Mouse (Mus musculus) embryo, embryonic 9.5 days (tissue): ENCODE measurements around the gene Olfml2b.
A peak's percentile ranks its signal among the peaks of the same experiment; 100 is the strongest.

ENCODE experiments used
- DNase-seq: peaks from one replicate; pipeline ENCODE4 v3.0.0-alpha.2; 2017; ENCODE audit errors: extremely low spot score

Gene Olfml2b

DNA sequence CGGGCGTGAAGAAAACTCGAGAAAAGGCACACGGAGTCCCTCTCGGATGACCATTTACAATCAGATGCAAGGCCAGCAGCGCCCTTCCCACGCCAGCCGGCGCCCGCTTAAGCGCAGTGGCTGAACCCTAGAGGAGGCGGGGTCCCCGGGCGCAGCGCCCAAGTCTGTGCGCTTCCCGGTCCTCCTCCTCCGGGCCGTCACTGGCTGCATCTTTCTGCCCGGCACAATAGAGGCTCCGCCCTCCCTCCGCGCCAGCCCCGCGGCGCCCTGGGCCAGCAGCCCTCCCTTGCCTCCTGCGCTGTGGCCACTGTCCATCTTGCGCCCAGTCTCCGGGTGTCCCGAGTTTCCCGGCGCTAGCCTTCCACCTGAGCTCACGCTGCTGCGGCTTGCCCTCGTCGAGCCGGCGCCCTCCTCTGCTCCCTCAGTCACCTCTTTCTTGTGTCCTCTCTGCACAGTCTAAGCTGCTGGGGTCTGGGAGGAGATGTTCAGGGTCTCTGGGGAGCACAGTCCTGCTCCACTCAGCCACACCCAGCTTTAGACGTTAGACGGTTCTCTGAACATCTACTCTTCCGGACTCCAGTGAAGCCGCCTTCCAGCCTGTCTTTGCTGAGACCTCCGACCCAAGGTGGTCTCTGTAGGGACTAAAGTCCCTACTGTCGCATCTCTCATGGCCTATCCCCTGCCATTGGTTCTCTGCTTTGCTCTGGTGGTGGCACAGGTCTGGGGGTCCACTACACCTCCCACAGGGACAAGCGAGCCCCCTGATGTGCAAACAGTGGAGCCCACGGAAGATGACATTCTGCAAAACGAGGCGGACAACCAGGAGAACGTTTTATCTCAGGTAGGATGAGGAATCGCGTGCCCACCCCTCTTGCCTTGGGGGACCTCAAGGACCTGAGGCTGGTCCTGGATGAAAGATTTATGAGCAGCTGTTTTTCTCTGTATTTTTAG is at the start of gene Olfml2b:
TSS of gene Olfml2b (plus strand) at position 278 of the 951 bp plus-strand sequence.
- DNase-seq, result peak; percentile 86

DNA sequence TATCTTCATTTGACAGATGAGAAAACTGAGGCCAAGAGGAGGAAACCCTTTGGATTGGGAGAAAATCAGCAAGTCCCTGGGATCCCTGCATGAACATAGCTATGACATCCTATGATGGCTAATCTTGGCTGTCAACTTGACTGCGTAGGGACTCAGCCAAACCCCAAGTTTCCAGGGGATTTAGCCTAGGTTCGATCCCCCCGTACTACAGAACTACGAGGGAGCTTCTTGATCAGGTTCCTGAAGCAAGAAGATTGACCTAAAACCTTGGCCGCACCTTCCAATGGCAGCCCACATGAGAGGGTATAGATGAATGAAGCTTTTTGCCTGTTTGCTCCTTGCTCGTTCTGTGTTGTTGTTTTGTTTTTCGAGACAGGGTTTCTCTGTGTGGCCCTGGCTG is 49.8 kb upstream of the Olfml2b start:
- DNase-seq, result no peak

DNA sequence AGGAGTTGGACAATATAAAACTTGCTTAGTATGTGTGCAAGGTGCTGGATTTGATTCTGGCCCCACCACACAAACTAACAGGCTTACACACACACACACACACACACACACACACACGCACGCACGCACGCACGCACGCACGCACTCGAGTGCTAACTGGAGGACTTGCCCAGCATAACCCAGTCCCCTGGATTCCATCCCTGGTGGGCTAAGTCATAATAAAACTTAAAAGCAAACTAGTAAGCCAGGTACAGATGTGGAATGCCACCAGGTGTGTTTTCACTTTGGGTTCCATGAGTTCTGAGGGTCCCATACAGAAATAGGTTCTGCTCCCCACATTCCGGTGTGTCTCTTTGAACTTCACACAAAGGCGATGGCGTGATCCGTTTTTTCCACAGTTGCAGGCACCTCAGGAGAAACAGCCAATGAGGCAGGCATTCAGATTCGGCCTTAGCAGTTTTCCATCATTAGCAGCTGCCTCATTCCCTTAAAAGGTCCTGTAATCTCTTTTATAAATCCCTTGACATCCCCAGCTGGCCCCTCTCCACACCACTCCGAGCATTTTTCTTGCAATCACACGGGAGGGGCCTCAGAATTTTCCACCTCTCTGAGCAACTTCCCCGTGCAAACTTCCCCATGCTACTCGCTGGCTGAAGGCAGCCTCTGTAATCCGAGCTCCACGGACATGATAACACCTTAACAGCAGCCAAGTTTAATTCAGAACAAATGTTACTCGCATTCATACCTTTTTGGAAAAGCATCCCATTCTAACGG is 38.9 kb upstream of the Olfml2b start:
- DNase-seq, result no peak

DNA sequence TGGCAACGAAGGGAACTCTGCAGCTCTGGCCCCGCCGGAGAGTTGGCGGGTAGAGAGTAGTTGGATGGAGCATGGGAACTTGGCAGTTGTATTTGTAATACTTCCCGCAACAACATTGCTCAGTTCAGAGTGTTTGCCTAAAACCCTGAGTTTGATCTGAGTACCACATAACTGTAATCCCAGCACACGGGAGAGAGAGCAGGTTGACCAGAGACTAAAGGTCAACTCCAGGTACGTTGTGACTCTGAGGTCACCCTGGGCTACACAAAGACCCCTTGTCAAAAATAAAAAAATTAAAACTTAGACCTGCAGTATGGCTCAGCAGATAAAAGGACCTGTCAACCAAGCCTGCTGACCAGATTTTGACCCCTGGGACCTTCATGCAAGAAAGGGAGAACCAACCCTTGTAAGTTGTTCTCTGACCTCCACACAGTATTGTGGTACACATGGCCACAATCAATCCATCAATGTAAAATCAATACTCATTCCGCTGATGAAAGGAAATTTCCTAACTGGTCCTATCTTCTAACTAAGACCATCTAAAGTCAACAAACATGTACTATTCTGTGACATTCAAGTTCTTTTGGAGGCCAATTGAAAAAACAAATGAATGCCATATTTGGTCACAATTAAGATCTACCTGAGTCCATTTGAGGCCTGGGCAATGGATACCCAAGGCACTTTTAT is 37.0 kb upstream of the Olfml2b start:
- no peak for DNase-seq

DNA sequence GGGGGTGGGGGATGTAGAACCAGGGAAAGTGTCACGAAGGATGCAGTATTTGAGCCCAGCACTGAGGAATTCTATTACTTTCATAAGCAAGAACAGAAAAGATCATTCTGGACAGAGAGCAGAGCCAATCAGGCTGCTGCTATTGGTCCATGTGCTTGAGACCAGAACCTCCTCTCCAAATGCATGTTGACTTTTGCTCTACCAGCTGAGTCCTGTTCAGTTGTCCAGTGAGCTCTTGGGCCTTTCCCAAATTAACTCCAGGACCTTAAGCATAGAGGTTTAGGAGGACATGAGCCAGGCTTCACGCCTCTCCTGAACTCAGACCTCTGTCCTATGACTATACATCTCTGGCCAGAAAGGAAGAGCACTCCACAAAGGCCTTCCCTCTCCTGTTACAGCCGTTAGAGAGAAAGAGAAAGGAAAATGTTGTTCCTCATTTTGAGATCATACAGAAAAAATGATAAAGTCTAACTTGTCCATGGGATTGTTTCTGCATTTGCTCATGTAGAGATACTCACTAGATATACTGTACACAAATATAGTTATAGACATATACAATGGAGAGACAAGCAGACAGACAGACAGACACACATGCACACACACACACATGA is 35.8 kb upstream of the Olfml2b start:
- no peak for DNase-seq

DNA sequence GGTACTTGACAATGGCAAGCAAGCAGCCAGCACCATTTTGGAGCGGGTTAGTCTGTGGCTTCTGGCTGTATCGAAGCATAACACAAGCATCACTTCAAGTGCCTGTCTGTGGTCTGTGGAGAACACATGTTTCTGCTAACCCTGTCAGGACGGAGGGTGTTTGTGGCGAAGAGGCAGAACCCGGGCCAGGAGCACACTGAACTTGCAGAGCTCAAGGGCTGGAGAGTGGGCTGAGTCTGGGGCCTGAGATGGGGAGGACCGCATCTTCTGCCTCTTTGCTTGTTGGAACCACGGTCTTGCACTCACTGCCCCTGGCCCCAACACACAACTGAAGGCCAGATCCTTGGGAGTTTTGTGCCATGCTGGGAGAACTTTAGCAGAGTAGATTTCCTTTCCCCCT is 34.5 kb upstream of the Olfml2b start:
- no peak for DNase-seq

DNA sequence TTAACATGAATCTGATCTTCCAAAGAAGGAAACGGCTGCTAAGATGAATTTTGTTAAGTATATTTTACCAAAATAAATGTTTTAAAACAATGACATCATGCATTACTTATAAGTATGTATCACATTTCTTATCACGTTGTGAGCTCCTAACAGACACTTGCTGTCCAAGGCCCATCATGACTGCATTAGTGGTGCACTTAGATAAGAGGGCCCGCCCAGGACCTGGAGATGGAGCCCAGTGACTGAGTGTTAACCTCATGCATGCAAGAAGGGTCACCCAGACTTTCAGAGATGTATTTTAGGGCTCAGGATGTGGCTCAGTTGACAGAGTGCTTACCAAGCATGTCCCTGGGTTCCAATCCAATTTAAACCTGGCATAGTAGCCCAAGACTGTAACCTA is 34.0 kb upstream of the Olfml2b start:
- DNase-seq, result no peak

DNA sequence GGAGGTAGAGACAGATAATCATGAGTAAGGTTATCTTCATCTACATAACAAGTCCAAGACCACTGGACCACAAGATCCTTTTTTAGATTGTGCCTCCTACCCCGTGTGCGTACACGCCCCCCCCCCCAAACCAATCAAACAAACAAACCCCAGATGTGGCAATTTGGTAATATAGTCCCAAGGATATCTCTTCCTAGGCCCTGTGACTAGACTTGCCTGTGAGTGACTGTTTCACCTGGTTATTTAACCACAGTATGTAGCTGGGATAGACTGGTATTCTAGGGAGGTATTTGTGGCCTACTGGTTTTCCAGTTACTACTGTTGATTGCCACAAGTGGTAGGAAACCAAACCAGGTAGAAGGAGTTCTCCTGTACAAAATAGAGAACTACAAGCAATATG is 33.6 kb upstream of the Olfml2b start:
- DNase-seq, result no peak

DNA sequence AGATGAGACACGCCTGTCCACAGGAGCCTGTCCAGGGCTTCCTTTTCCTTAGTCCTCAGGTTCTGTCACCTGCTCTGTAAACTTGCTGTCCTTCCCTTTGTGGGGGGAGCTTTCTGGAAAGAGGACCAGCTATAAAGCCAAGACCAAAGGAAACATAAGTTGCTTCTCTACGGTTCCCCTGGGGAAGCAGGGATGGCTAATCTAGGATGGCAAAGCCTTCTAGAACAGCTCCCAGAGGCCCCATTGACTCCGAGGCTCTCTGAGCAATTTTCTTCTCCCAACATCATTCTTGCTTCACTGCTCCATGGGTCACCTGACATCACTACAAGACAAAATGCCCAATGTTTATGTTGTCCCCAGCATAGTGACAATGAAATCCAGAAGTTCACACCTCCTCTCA is 32.7 kb upstream of the Olfml2b start:
- DNase-seq, result no peak

DNA sequence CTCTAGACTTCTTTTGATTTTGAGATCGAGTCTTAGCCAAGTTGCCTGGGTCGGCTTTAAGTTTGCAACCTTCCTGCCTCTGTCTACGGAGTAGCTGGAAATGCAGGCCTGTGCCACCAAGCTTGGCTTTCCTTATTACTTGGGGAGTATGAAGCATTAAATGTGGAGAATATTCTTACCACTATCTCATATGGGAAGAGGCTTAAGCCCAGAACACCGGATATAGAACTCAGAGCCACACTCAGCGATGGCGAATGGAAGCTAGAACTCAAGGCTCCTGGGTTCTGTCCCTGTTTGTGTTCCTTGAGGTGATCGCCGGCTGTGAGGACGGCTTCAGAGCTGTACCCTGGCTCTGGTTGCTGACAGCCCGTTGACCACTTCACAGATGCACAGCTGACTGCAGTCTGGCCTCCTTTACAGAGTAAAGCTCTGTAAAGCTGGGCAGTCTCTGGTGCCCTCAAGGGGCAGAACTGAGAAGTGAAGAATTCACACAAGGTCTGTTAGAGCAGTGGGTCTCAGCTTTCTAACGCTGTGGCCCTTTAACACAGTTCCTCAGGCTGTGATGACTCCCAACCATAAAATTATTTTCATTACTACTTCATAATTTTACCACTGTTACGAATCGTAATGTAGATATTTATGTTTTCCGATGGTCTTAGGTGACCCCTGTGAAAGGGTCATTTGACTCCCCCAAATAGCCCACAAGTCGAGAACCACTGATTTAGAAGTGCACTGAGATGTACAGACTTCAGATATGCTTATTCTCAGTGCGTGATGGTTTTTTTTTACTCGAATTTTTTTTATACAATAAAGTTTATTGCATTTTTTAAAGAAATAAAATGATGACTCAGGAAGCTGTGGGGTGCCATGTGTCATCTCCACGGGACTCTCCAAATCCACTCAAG is 31.1 kb upstream of the Olfml2b start:
- peak; percentile 74 for DNase-seq

DNA sequence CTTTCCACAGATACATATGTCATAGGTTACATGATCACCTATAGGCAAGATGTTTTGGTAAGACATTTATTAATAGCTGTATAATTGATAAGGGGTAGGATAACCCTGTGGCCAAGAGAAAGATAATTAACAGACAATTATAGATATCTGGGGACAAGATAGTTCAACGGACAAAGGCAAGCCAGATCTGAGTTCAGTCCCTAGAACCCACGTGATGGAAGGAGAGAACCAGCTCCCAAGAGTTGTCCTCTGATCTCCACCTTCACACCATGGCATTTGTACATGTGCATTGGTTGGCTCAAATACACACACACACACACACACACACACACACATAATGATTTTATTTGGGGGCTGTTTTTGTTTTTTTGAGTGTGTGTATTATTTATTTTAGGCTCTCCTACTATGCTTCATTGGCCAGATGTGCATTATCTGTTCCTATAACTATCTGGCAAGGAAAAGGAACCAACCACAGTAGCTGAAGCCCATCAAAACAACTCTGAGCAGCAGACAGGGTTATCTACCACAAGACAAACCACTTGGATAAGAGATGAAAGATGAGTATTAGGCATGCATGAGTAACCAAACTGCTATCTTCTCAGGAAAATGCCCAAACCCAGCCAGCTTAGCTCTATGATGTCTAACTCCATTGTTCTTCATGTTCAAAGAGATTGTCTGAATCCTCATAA is 24.5 kb upstream of the Olfml2b start:
- DNase-seq, result no peak

DNA sequence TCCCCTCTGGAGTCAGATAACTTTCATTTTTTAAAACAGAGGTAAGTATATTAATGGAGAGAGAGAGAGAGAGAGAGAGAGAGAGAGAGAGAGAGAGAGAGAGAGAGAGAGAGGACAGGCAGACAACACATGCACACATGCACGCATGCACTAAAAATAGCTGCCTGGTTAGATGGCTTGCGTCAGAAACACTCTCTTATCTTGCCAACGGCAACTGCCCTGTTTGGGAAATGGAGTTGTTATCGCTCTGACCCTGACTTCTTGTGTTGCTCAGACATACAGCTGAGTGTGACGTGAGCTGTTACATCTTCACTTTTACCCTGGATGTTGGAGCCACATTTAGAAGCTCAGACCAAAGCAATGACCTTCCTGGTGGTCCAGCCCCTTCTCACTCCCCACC is 21.4 kb upstream of the Olfml2b start:
- DNase-seq, result no peak

DNA sequence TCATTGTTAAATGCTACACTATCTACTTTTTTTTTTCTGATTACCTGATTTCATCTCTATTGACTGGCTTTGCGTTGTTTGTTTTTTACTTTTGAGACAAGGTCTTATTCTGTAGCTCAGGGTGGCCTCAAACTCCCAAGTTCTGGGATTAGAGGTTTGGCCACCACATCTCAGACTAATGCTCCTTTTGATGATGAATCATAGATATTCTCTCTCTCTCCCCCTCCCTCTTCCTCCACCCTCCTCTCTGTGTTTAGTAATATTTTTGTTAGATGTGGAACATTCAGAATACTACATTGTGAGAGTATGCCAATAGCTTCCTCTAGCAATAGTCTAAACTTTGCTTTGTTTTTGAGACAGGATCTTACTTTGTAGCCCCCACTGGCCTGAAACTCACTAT is 20.9 kb upstream of the Olfml2b start:
- DNase-seq, result no peak

DNA sequence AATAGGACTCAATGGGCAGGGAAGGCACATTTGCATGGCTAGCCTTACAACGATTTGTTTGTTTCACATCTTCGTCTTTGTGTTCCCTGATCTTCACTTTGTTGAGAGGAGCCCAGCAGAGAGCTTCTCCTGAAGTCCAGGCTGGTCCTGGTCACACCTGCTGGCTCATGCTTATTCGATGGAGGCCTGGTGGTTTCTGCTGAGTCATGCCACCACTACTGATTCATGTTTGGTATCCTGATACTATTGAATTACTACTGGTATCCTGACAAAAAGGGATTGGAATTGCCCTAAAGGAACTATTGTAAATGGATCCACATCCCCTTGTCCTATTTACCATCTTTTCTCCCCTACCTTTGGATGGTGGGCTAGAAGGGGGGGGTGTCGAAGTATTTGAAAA is 13.8 kb upstream of the Olfml2b start:
- no peak for DNase-seq

DNA sequence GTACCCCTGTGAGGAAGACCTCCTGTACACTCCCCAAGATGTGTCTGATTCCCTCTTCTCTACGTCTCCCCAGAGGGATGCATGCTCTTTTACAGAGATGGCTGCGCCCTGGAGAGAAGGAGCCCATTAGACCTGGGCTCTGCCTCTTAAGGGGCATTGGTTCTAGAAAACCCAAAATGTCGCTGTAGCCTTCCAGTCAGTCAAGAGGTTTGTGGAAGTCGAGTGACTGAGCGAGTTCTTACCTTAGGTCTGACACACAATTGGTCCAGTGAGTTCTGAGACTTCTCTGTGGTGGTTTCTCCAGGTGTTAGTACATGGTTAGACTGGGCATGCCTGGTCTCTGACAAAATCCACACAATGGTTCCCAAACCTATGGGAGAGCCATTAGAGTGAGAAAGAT is 12.8 kb upstream of the Olfml2b start:
- DNase-seq, result no peak

DNA sequence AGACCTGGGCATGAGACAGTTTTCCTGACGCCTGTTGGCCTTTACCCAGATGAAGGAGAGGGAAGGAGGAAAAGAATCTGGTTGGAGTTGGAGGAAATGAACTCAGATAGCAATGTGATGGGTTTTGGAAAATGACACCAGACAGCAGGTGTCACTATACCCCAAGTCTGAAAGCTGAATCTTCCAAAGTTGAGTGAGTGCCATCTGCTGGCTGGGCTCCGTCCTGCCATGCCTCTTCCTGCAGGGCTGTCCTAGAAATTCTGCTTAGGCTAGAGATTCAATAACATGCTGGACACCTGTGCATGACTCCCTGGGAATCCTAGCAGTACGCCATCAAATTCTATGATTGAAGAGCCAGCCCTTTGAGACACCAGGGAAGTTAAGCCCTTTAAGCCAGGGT is 11.9 kb upstream of the Olfml2b start:
- peak; percentile 64 for DNase-seq

DNA sequence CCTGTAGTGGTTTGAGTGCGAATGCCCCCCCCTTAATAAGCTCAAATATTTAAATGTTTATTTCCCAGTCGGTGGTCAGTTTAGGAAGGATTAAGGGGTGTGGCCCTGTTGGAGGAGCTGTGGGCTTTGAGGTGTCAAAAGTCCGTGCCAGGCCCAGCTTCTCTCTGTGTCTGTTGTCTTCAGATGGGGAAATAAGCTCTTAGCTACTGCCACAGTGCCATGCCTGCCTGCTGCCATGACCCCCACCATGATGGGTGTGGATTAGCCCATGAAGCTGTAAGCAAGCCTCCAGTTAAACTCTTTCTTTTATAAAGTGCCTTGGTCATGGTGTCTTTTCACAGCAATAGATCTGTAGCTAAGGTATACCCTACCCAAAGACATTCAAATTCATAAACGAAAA is 11.5 kb upstream of the Olfml2b start:
- no peak for DNase-seq

DNA sequence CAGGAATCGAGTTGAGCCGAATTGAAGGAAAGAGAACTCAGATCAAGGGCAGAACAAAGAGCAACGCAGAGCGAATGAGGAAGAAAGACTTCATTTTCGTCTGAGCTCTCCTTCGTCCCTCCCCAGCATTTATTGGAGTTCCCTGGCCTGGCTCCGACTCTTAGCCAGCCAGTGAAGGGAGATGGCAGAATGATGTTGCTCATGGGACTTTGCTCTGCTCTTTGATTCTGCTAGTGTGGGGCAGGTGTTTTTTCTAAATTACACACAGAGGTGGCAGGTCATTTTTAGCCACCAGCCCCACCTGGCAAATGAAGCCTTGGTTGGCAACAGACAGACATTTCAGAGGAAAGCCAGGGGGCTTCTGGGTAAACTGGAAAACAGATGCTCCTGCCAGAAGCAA is 5.4 kb upstream of the Olfml2b start:
- no peak for DNase-seq

DNA sequence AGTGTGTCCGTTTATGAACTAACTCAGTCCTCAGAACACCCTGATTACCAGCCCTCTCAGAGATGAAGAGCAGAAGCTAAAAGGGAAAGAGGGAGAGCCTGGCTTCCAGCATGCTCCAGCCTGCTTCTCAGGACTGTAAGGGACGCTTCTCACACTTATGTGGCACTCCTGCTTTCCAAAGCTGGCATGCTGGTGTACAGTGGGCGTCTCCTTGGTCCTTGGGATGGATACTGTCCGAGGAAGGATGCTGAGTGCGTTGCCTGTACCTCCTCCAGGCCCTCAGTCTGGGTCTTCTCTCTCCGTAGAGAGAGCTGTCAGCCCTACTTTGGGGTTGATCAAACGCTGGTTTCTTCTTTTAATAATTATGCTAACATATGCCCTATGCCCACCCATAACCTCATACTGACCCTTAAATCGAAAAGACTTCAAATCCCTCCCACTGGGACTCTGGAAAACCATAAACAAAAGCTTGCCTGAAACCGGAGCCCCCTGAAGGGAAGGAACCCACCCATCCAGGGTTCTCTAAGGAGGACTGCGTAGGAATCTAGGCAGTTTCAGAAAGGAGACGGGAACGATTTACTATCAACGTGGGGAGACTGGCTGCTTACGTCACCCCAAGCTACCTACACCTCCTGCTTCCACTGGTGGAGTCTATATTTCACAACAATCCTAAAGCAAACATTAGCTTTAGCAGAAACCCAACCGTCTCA is 1.7 kb downstream of the Olfml2b start:
- no peak for DNase-seq
